Mouse (Mus musculus) liver, embryonic 16.5 days (tissue): Measurements from ENCODE around the gene Pcnt. TPM values are rescaled to one million over a fixed set of nuclear protein-coding genes. Genes with fewer than 3 reads are reported as not detected.

Source experiments
- ATAC-seq: fragments of 200-750 bp; cut with Nextera tagmentation; 2 replicates; pipeline ENCODE4 v1.8.0; 2017; ENCODE audit warnings: low read depth, mild to moderate bottlenecking, moderate number of reproducible peaks, moderate library complexity
- H3K27ac ChIP-seq: fragments of 300-500 bp; sonication (generic); 2 replicates; pipeline ENCODE4 v1.5.1; 2014; ENCODE audit warnings: mild to moderate bottlenecking, low read length
- H3K27me3 ChIP-seq: fragments of 300-500 bp; sonication (generic); 2 replicates; pipeline ENCODE4 v1.6.1; 2014; ENCODE audit warnings: low read depth, low read length, mixed read lengths; ENCODE audit not compliant: control insufficient read depth, insufficient read depth
- H3K36me3 ChIP-seq: fragments of 300-500 bp; sonication (generic); 2 replicates; pipeline ENCODE4 v1.6.1; 2014; ENCODE audit warnings: mild to moderate bottlenecking; ENCODE audit not compliant: control insufficient read depth, insufficient read depth
- H3K4me1 ChIP-seq: fragments of 300-500 bp; sonication (generic); 2 replicates; pipeline ENCODE4 v1.6.1; 2014; ENCODE audit warnings: low read depth, low read length, mixed read lengths; ENCODE audit not compliant: control insufficient read depth
- H3K4me2 ChIP-seq: fragments of 300-500 bp; sonication (generic); 2 replicates; pipeline ENCODE4 v1.6.1; 2014; ENCODE audit warnings: low read depth, low read length, mixed read lengths
- H3K4me3 ChIP-seq: fragments of 300-500 bp; sonication (generic); 2 replicates; pipeline ENCODE4 v1.5.1; 2014; ENCODE audit warnings: low read depth, mild to moderate bottlenecking, low read length
- H3K9ac ChIP-seq: fragments of 300-500 bp; sonication (generic); 2 replicates; pipeline ENCODE4 v1.6.1; 2014; ENCODE audit warnings: low read depth, low read length
- H3K9me3 ChIP-seq: fragments of 300-500 bp; sonication (generic); replicated peaks from 2 replicates; pipeline ENCODE4 v1.6.1; 2016; ENCODE audit warnings: low read length; ENCODE audit not compliant: control insufficient read depth
- WGBS: fragments of 180-500 bp; shearing (Covaris S2); extraction: QIAGEN DNeasy Blood & Tissue Kit; methylation state at CpG from one replicate; pipeline ENCODE4 v1.1.7; 2014; ENCODE audit not compliant: insufficient replicate concordance; 5-methylcytosine and 5-hydroxymethylcytosine counted together
- polyA plus RNA-seq: library from polyadenylated mRNA; unstranded; fragments of >200 nt; fragmentation: Nextera tagmentation; extraction: Ambion mirVana; gene quantifications from 2 replicates; pipeline ENCODE4 v1.2.1, GENCODE M21; 2015

The Pcnt gene
- polyA plus RNA-seq, 1 experiment from 2014 or later, result 7.9 TPM

DNA sequence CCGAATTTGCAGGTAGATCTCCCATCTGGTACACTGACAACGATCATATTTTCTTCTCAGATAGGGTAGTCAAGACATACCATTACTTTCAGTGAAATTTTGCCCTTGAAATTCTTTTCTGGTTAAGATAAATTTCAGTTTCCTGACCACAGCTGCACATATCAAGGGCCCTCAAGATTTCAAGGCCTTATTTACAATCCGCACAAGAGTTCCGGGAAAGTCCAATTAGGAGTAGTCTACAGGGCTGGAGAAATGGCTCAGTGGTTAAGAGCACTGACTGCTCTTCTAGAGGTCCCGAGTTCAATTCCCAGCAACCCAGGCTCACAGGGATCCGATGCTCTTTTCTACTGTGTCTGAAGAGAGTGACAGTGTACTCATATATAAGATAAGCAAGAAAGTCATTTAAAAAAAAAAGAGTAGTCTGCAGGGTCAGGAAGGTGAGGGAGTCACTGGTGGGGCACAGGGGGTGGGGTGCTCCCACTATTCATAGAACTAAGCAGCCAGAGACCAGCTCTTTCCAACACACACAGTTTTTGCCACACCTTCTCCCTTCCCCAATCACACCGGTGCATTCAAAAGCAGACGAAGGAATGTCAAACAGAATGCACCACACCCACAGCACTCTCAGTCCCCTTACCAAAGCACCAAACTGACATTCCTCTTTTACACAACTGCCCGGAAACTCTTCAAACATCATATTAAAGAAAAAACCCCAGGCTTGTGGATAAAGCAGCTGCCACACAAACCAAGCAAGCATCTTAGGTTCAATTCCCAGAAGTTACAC, 3.3 kb downstream of the Pcnt start:
- Histone ChIP-seq H3K36me3 (peaks cover 25% of the 10 kb centered on the region), H3K9me3 (no peaks in the 10 kb centered on the region), H3K4me1 (peaks cover 20% of the 10 kb centered on the region), H3K27me3 (no peaks in the 10 kb centered on the region), H3K27ac (no peak overlapping the region), H3K9ac (no peak overlapping the region), H3K4me3 (no peak overlapping the region), H3K4me2 (no peak overlapping the region)
- ATAC-seq, result no peak
- WGBS, result 84% methylated on average over 9 of the region's 9 CpGs

DNA sequence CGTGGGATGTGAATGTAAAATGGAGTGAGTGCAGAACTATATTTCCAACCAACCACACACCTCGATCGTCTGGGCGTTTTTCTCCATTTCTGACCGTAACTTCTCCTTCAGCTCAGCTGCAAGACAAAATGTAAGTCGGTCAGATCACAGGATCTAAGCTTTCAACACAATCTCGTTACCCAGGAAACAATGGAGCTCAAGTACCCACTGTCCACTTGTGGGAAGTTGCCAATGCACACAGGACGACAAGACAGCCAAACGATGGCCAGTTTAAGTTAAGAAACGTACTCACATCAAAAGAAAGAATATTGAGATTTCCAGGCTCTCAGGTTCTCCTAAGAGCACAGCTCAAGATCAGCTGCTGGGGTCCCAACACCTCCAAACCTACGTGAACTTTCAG, 8.7 kb downstream of the Pcnt start:
- H3K4me3 ChIP-seq, result no peak overlapping the region
- peaks cover 63% of the 10 kb centered on the region for H3K36me3 ChIP-seq
- H3K4me2 ChIP-seq, result no peak overlapping the region
- no peak overlapping the region for H3K27ac ChIP-seq
- no peak overlapping the region for H3K9ac ChIP-seq
- no peak for ATAC-seq
- H3K27me3 ChIP-seq, result no peaks in the 10 kb centered on the region
- H3K9me3 ChIP-seq, result no peaks in the 10 kb centered on the region
- WGBS, result 83% methylated on average over 11 of the region's 11 CpGs
- H3K4me1 ChIP-seq, result no peaks in the 10 kb centered on the region

DNA sequence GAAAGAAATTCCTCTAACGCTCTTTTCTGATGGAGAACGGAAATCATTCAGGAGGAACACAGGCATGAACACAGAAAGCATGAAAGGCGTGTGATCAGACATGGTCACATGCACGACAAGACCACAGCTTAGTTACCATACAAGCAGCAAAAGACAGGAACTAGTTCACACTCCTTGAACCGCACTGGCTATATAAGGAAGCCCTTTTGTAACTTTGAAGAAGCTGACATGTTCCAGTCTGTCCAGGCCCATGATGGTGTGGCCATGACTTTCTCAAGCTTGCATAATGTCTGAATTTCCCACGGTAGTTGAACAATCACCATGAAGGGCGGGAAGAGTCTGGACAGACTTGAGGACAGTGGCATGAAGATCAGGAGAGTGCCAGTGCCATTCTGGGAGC, 16.9 kb downstream of the Pcnt start:
- no peak overlapping the region for H3K4me3 ChIP-seq
- peaks cover 60% of the 10 kb centered on the region for H3K36me3 ChIP-seq
- no peak for ATAC-seq
- H3K27me3 ChIP-seq, result no peaks in the 10 kb centered on the region
- H3K9me3 ChIP-seq, result no peaks in the 10 kb centered on the region
- no peak overlapping the region for H3K27ac ChIP-seq
- 77% methylated on average over 7 of the region's 7 CpGs for WGBS
- H3K4me2 ChIP-seq, result no peak overlapping the region
- H3K4me1 ChIP-seq, result no peaks in the 10 kb centered on the region
- no peak overlapping the region for H3K9ac ChIP-seq

DNA sequence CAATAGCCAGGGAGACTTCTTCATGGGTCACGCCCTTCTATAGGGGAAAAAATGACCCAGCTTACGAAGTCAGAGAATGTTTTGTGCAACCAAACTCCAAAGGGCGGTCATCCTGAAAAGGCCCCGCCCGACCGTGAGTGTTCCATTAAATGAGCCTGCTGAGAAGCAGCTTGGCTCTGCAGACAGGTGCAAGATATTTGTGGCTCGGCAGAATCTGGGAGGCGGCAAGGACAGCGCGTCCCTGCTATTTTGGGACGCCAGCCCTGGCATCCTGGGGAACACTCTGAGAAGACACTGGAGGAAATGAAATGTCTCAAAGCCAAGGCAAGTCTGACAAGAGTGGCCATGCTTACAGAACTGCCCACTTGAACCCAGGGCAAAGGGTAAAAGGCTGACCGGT, 25.8 kb downstream of the Pcnt start:
- 91% methylated on average over 12 of the region's 12 CpGs for WGBS
- no peaks in the 10 kb centered on the region for H3K9me3 ChIP-seq
- no peak overlapping the region for H3K9ac ChIP-seq
- no peaks in the 10 kb centered on the region for H3K27me3 ChIP-seq
- H3K36me3 ChIP-seq, result peaks cover 56% of the 10 kb centered on the region
- no peak for ATAC-seq
- no peaks in the 10 kb centered on the region for H3K4me1 ChIP-seq
- no peak overlapping the region for H3K4me3 ChIP-seq
- H3K27ac ChIP-seq, result no peak overlapping the region
- no peak overlapping the region for H3K4me2 ChIP-seq

- Histone ChIP-seq H3K4me1 (no peaks in the 10 kb centered on the region), H3K9ac (no peak overlapping the region), H3K9me3 (no peaks in the 10 kb centered on the region), H3K27me3 (no peaks in the 10 kb centered on the region), H3K27ac (no peak overlapping the region), H3K4me3 (no peak overlapping the region), H3K4me2 (no peak overlapping the region), H3K36me3 (peaks cover 64% of the 10 kb centered on the region)
- ATAC-seq, result no peak
- 94% methylated on average over 10 of the region's 10 CpGs for WGBS
Observed at GRCm38 (mm10) chr10:76408520-76408919, 34.1 kb downstream of the Pcnt start.

DNA sequence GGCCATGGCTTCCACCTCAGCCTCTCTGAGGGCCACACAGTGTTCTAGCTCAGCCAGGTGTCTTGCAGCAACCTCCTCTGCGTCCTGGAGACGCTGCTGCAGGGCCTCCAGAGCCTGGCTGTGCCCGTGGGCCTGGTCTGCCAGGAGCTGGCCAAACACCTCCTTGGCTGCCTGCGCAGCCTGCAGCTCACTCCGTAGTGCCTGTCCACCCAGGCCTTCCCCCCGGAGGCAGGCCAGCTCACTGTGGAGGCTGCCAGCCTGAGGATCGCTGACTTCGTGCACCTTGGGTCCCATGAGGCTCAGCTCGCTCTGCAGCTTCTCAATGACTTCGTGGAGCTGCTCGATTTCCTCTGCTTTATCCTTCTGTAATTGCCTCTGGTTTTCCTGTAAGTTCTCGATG, 50.0 kb downstream of the Pcnt start:
- H3K9me3 ChIP-seq, result no peaks in the 10 kb centered on the region
- no peak overlapping the region for H3K4me3 ChIP-seq
- peaks cover 40% of the 10 kb centered on the region for H3K36me3 ChIP-seq
- no peaks in the 10 kb centered on the region for H3K27me3 ChIP-seq
- no peaks in the 10 kb centered on the region for H3K4me1 ChIP-seq
- H3K4me2 ChIP-seq, result no peak overlapping the region
- ATAC-seq, result no peak
- no peak overlapping the region for H3K27ac ChIP-seq
- 86% methylated on average over 12 of the region's 12 CpGs for WGBS
- H3K9ac ChIP-seq, result no peak overlapping the region

- no peak overlapping the region for H3K27ac ChIP-seq
- no peak overlapping the region for H3K4me3 ChIP-seq
- no peaks in the 10 kb centered on the region for H3K9me3 ChIP-seq
- no peak for ATAC-seq
- H3K4me1 ChIP-seq, result no peaks in the 10 kb centered on the region
- WGBS, result 89% methylated on average over 9 of the region's 9 CpGs
- H3K36me3 ChIP-seq, result peaks cover 43% of the 10 kb centered on the region
- no peak overlapping the region for H3K4me2 ChIP-seq
- H3K9ac ChIP-seq, result no peak overlapping the region
- H3K27me3 ChIP-seq, result no peaks in the 10 kb centered on the region
Observed at GRCm38 (mm10) chr10:76391786-76392185, 50.8 kb downstream of the Pcnt start.

- Histone ChIP-seq H3K27ac (no peak overlapping the region), H3K36me3 (peaks cover 47% of the 10 kb centered on the region), H3K4me3 (no peak overlapping the region), H3K4me2 (no peak overlapping the region), H3K27me3 (no peaks in the 10 kb centered on the region), H3K4me1 (no peaks in the 10 kb centered on the region), H3K9me3 (no peaks in the 10 kb centered on the region), H3K9ac (no peak overlapping the region)
- WGBS, result 90% methylated on average over 9 of the region's 9 CpGs
- ATAC-seq, result no peak
Observed at GRCm38 (mm10) chr10:76391166-76391565, 51.4 kb downstream of the Pcnt start.

DNA sequence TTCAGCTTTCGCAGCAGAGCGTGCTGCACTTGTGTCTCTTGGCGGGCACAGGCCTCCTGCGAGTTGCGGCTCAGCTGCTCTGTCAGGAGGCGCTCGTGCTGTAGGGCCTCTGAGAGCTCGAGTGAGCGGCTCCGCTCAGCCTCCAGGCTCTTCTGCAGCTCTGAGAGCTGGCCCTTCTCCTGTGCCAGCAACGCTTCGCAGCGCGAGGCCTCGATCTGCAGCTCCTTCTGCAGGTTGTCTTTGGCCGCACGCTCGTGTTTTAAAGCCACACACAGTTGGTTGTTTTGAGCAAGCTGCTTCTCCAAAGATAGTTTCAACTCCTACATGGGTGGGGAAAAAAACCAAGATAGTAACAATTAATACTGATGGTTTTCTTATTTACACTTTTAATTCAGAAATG, 67.6 kb downstream of the Pcnt start:
- Histone ChIP-seq H3K4me1 (no peaks in the 10 kb centered on the region), H3K27me3 (no peaks in the 10 kb centered on the region), H3K36me3 (peaks cover 37% of the 10 kb centered on the region), H3K9me3 (no peaks in the 10 kb centered on the region), H3K9ac (no peak overlapping the region), H3K4me3 (no peak overlapping the region), H3K4me2 (no peak overlapping the region), H3K27ac (no peak overlapping the region)
- ATAC-seq, result no peak
- 92% methylated on average over 18 of the region's 18 CpGs for WGBS
